Mouse (Mus musculus) hindbrain, embryonic 10.5 days (tissue): ENCODE data around the gene Gal3st3. TPM values are rescaled to one million over a fixed set of nuclear protein-coding genes. Genes with fewer than 3 reads are reported as not detected.

Source experiments
- DNase-seq: peaks from one replicate; pipeline ENCODE4 v3.0.0-alpha.2; 2017; ENCODE audit warnings: low spot score
- H3K27ac ChIP-seq: fragments of 300-500 bp; sonication (generic); 2 replicates; pipeline ENCODE4 v1.5.1; 2016; ENCODE audit warnings: mild to moderate bottlenecking, moderate library complexity
- H3K27me3 ChIP-seq: fragments of 300-500 bp; sonication (generic); 2 replicates; pipeline ENCODE4 v1.6.1; 2016; ENCODE audit warnings: mild to moderate bottlenecking; ENCODE audit not compliant: poor library complexity, insufficient read depth, severe bottlenecking
- H3K36me3 ChIP-seq: fragments of 300-500 bp; sonication (generic); 2 replicates; pipeline ENCODE4 v1.6.1; 2016; ENCODE audit warnings: mild to moderate bottlenecking, moderate library complexity
- H3K4me1 ChIP-seq: fragments of 300-500 bp; sonication (generic); replicated peaks from 2 replicates; pipeline ENCODE4 v1.6.1; 2016; ENCODE audit warnings: mild to moderate bottlenecking
- H3K4me3 ChIP-seq: fragments of 300-500 bp; sonication (generic); 2 replicates; pipeline ENCODE4 v1.5.1; 2016; ENCODE audit warnings: mild to moderate bottlenecking, moderate library complexity
- H3K9me3 ChIP-seq: fragments of 300-500 bp; sonication (generic); 2 replicates; pipeline ENCODE4 v1.6.1; 2016; ENCODE audit warnings: mild to moderate bottlenecking, moderate library complexity
- WGBS: fragments of 180-500 bp; shearing (Covaris S2); methylation state at CpG from one replicate; pipeline ENCODE4 v1.1.7; 2016; 5-methylcytosine and 5-hydroxymethylcytosine counted together
- polyA plus RNA-seq: library from polyadenylated mRNA; unstranded; fragments of >200 nt; fragmentation: Nextera tagmentation; extraction: Ambion mirVana; gene quantifications from 2 replicates; pipeline ENCODE4 v1.2.1, GENCODE M21; 2016

Gal3st3 gene
- polyA plus RNA-seq, 1 experiment from 2014 or later = 19.1 TPM

- Histone ChIP-seq H3K4me1 (peaks cover 24% of the 10 kb centered on the region), H3K27me3 (no peaks in the 10 kb centered on the region), H3K4me3 (no peak overlapping the region), H3K9me3 (no peaks in the 10 kb centered on the region), H3K27ac (no peak overlapping the region), H3K36me3 (peaks cover 78% of the 10 kb centered on the region)
- no peak for DNase-seq
- 93% methylated on average over 2 of the region's 2 CpGs for WGBS
Observed at GRCm38 (mm10) chr19:5276531-5276930, 21.6 kb upstream of the Gal3st3 start.

- peaks cover 18% of the 10 kb centered on the region for H3K4me1 ChIP-seq
- H3K36me3 ChIP-seq = peaks cover 84% of the 10 kb centered on the region
Observed at GRCm38 (mm10) chr19:5277140-5277539, 21.0 kb upstream of the Gal3st3 start.

GRCm38 (mm10) chr19:5278381-5278780 is 19.8 kb upstream of the Gal3st3 start:
- WGBS = 93% methylated on average over 8 of the region's 8 CpGs
- H3K4me3 ChIP-seq = no peak overlapping the region
- H3K27me3 ChIP-seq = no peaks in the 10 kb centered on the region
- DNase-seq = no peak
- peaks cover 96% of the 10 kb centered on the region for H3K36me3 ChIP-seq
- peaks cover 7% of the 10 kb centered on the region for H3K4me1 ChIP-seq
- no peak overlapping the region for H3K27ac ChIP-seq
- H3K9me3 ChIP-seq = no peaks in the 10 kb centered on the region

More at GRCm38 (mm10) chr19:5277140-5277539, 21.0 kb upstream of the Gal3st3 start:
- H3K27me3 ChIP-seq = no peaks in the 10 kb centered on the region
- H3K4me3 ChIP-seq = no peak overlapping the region
- no peak overlapping the region for H3K27ac ChIP-seq
- H3K9me3 ChIP-seq = no peaks in the 10 kb centered on the region
- WGBS = 92% methylated on average over 3 of the region's 3 CpGs
- no peak for DNase-seq

GRCm38 (mm10) chr19:5294972-5295735 is 3.0 kb upstream of the Gal3st3 start, which contains the start of gene Sf3b2:
Sf3b2 (minus strand) TSS chr19:5295455.
- peaks cover 40% of the 10 kb centered on the region for H3K36me3 ChIP-seq
- H3K4me3 ChIP-seq = peak within 1 kb of the TSS; percentile 95
- H3K27ac ChIP-seq = peak within 1 kb of the TSS; percentile 97
- under 1% methylated on average over 46 of the region's 46 CpGs for WGBS
- no peaks in the 10 kb centered on the region for H3K27me3 ChIP-seq
- DNase-seq = peak; percentile 98
- H3K9me3 ChIP-seq = no peaks in the 10 kb centered on the region
- H3K4me1 ChIP-seq = peaks cover 51% of the 10 kb centered on the region

GRCm38 (mm10) chr19:5295736-5296075 is 2.4 kb upstream of the Gal3st3 start:
- no peak for DNase-seq
- Histone ChIP-seq H3K36me3 (peaks cover 35% of the 10 kb centered on the region), H3K27me3 (no peaks in the 10 kb centered on the region), H3K27ac (peak overlapping the region; percentile 97), H3K4me3 (peak overlapping the region; percentile 95), H3K9me3 (no peaks in the 10 kb centered on the region), H3K4me1 (peaks cover 51% of the 10 kb centered on the region)
- WGBS = 7% methylated on average over 13 of the region's 13 CpGs

GRCm38 (mm10) chr19:5296630-5297029 is 1.5 kb upstream of the Gal3st3 start:
- no peaks in the 10 kb centered on the region for H3K9me3 ChIP-seq

GRCm38 (mm10) chr19:5300588-5300987 is 2.5 kb downstream of the Gal3st3 start:
- Histone ChIP-seq H3K4me1 (peaks cover 38% of the 10 kb centered on the region), H3K27ac (no peak overlapping the region), H3K27me3 (no peaks in the 10 kb centered on the region), H3K9me3 (no peaks in the 10 kb centered on the region), H3K4me3 (no peak overlapping the region), H3K36me3 (peaks cover 18% of the 10 kb centered on the region)
- WGBS = 78% methylated on average over 6 of the region's 6 CpGs
- DNase-seq = no peak

More at GRCm38 (mm10) chr19:5296630-5297029, 1.5 kb upstream of the Gal3st3 start:
- no peak overlapping the region for H3K27ac ChIP-seq
- H3K4me3 ChIP-seq = peak overlapping the region; percentile 95; the same call in 1 of the 2 replicates
- WGBS = 86% methylated on average over 5 of the region's 5 CpGs
- no peak for DNase-seq
- H3K27me3 ChIP-seq = no peaks in the 10 kb centered on the region
- H3K4me1 ChIP-seq = peaks cover 51% of the 10 kb centered on the region
- H3K36me3 ChIP-seq = peaks cover 26% of the 10 kb centered on the region

- Histone ChIP-seq H3K27ac (no peak overlapping the region), H3K36me3 (peaks cover 36% of the 10 kb centered on the region), H3K4me1 (peaks cover 31% of the 10 kb centered on the region), H3K9me3 (peaks cover 10% of the 10 kb centered on the region), H3K4me3 (no peak overlapping the region), H3K27me3 (peaks cover 14% of the 10 kb centered on the region)
- peak; percentile 47 for DNase-seq
- 20% methylated on average over 4 of the region's 4 CpGs for WGBS
Observed at GRCm38 (mm10) chr19:5302455-5302854, 4.3 kb downstream of the Gal3st3 start.

- 84% methylated on average over 6 of the region's 6 CpGs for WGBS
- peaks cover 21% of the 10 kb centered on the region for H3K27me3 ChIP-seq
- no peak for DNase-seq
- H3K9me3 ChIP-seq = peaks cover 12% of the 10 kb centered on the region
- H3K36me3 ChIP-seq = peaks cover 44% of the 10 kb centered on the region
- H3K4me1 ChIP-seq = peaks cover 9% of the 10 kb centered on the region; the same call in 1 of the 2 replicates
- H3K4me3 ChIP-seq = no peak overlapping the region
- H3K27ac ChIP-seq = no peak overlapping the region
Observed at GRCm38 (mm10) chr19:5306279-5306678, 8.1 kb downstream of the Gal3st3 start.

- 41% methylated on average over 98 of the region's 98 CpGs for WGBS
- H3K9me3 ChIP-seq = peaks cover 12% of the 10 kb centered on the region
- peaks cover 44% of the 10 kb centered on the region for H3K36me3 ChIP-seq
- DNase-seq = peak; percentile 39
- peak overlapping the region; percentile 42 for H3K4me3 ChIP-seq
- H3K4me1 ChIP-seq = peaks cover 9% of the 10 kb centered on the region; the same call in 1 of the 2 replicates
- peak overlapping the region; percentile 64; the same call in 1 of the 2 replicates for H3K27ac ChIP-seq
- H3K27me3 ChIP-seq = peaks cover 21% of the 10 kb centered on the region
Observed at GRCm38 (mm10) chr19:5306968-5307734, 9.0 kb downstream of the Gal3st3 start.

GRCm38 (mm10) chr19:5309025-5309424 is 10.9 kb downstream of the Gal3st3 start:
- peaks cover 12% of the 10 kb centered on the region for H3K9me3 ChIP-seq
- WGBS = 82% methylated on average over 7 of the region's 7 CpGs
- H3K27ac ChIP-seq = no peak overlapping the region
- peaks cover 37% of the 10 kb centered on the region for H3K36me3 ChIP-seq
- H3K27me3 ChIP-seq = peaks cover 21% of the 10 kb centered on the region
- H3K4me1 ChIP-seq = peaks cover 6% of the 10 kb centered on the region; the same call in 1 of the 2 replicates
- H3K4me3 ChIP-seq = no peak overlapping the region
- DNase-seq = no peak

GRCm38 (mm10) chr19:5313189-5313588 is 15.1 kb downstream of the Gal3st3 start:
- H3K27ac ChIP-seq = no peak overlapping the region
- DNase-seq = no peak
- no peaks in the 10 kb centered on the region for H3K4me1 ChIP-seq
- no peak overlapping the region for H3K4me3 ChIP-seq
- peaks cover under 1% of the 10 kb centered on the region; the same call in 1 of the 2 replicates for H3K36me3 ChIP-seq
- H3K9me3 ChIP-seq = peaks cover 17% of the 10 kb centered on the region
- H3K27me3 ChIP-seq = peaks cover under 1% of the 10 kb centered on the region; the same call in 1 of the 2 replicates
- 88% methylated on average over 8 of the region's 8 CpGs for WGBS

GRCm38 (mm10) chr19:5323801-5324200 is 25.7 kb downstream of the Gal3st3 start:
- H3K27ac ChIP-seq = no peak overlapping the region
- no peaks in the 10 kb centered on the region for H3K27me3 ChIP-seq
- DNase-seq = no peak
- no peak overlapping the region for H3K4me3 ChIP-seq
- 0 out of 2 replicates have a peak, but pooled peaks cover 4% of the 10 kb centered on the region for H3K4me1 ChIP-seq
- H3K9me3 ChIP-seq = 0 out of 2 replicates have a peak, but pooled peaks cover 3% of the 10 kb centered on the region
- 57% methylated on average over 17 of the region's 17 CpGs for WGBS
- H3K36me3 ChIP-seq = no peaks in the 10 kb centered on the region
